Mouse (Mus musculus) limb, embryonic 14.5 days (tissue): ENCODE measurements around the gene Prkag2. TPM values are rescaled to one million over a fixed set of nuclear protein-coding genes. Genes with fewer than 3 reads are reported as not detected.

Source experiments
- ATAC-seq: fragments of 200-750 bp; cut with Nextera tagmentation; 2 replicates; pipeline ENCODE4 v1.8.0; 2017; ENCODE audit warnings: low read depth, moderate number of reproducible peaks, moderate TSS enrichment; ENCODE audit not compliant: low FRiP score
- DNase-seq: peaks from one replicate; pipeline ENCODE4 v3.0.0-alpha.2; 2015; ENCODE audit warnings: low spot score
- H3K27ac ChIP-seq: fragments of 300-500 bp; sonication (generic); replicated peaks from 2 replicates; pipeline ENCODE4 v1.5.1; 2014; ENCODE audit warnings: low read depth, mild to moderate bottlenecking, low read length, moderate library complexity, mixed read lengths
- H3K27me3 ChIP-seq: fragments of 300-500 bp; sonication (generic); 2 replicates; pipeline ENCODE4 v1.6.1; 2014; ENCODE audit warnings: low read length, mixed read lengths; ENCODE audit not compliant: control insufficient read depth, insufficient read depth
- H3K36me3 ChIP-seq: fragments of 300-500 bp; sonication (generic); 2 replicates; pipeline ENCODE4 v1.6.1; 2014; ENCODE audit warnings: mild to moderate bottlenecking, low read length, moderate library complexity, mixed read lengths; ENCODE audit not compliant: control insufficient read depth, insufficient read depth
- H3K4me1 ChIP-seq: fragments of 300-500 bp; sonication (generic); 2 replicates; pipeline ENCODE4 v1.6.1; 2014; ENCODE audit warnings: antibody characterized with exemption, low read length, mixed read lengths; ENCODE audit not compliant: control insufficient read depth, insufficient read depth
- H3K4me2 ChIP-seq: fragments of 300-500 bp; sonication (generic); replicated peaks from 2 replicates; pipeline ENCODE4 v1.6.1; 2014; ENCODE audit warnings: low read depth, mild to moderate bottlenecking, low read length, moderate library complexity; ENCODE audit not compliant: severe bottlenecking
- H3K4me3 ChIP-seq: fragments of 300-500 bp; sonication (generic); replicated peaks from 2 replicates; pipeline ENCODE4 v1.5.1; 2014; ENCODE audit warnings: low read length
- H3K9ac ChIP-seq: fragments of 300-500 bp; sonication (generic); 2 replicates; pipeline ENCODE4 v1.6.1; 2014; ENCODE audit warnings: mild to moderate bottlenecking, low read depth, low read length, moderate library complexity; ENCODE audit not compliant: severe bottlenecking
- H3K9me3 ChIP-seq: fragments of 300-500 bp; sonication (generic); 2 replicates; pipeline ENCODE4 v1.6.1; 2016; ENCODE audit warnings: low read length; ENCODE audit not compliant: control insufficient read depth
- POLR2A ChIP-seq: fragments of 200-500 bp; IDR thresholded peaks from 2 replicates; pipeline ENCODE4 v1.8.0; 2012; ENCODE audit warnings: inconsistent platforms, mild to moderate bottlenecking, moderate library complexity, borderline replicate concordance; ENCODE audit not compliant: insufficient read depth, insufficient read length; ENCODE audit errors: extremely low read depth
- WGBS: fragments of 180-500 bp; shearing (Covaris S2); extraction: QIAGEN DNeasy Blood & Tissue Kit; methylation state at CpG from one replicate; pipeline ENCODE4 v1.1.7; 2014; 5-methylcytosine and 5-hydroxymethylcytosine counted together
- polyA plus RNA-seq, 2 experiments: library from polyadenylated mRNA; depleted of rRNA in 1 of 2; stranded (reverse) in 1 of 2; unstranded in 1 of 2; fragments of >200 nt; fragmentation: Nextera tagmentation in 1 of 2; extraction: Ambion mirVana in 1 of 2; gene quantifications; 2 replicates each; pipeline versions ENCODE4 v1.2.1 to v1.2.3; 2012 to 2014

The Prkag2 gene
- polyA plus RNA-seq (2012; rRNA removed) (32.6 and 33.1 TPM in 2 replicates), polyA plus RNA-seq (2014; fragmentation: Nextera tagmentation; extraction: Ambion mirVana) (21.3 and 22.3 TPM in 2 replicates)

DNA sequence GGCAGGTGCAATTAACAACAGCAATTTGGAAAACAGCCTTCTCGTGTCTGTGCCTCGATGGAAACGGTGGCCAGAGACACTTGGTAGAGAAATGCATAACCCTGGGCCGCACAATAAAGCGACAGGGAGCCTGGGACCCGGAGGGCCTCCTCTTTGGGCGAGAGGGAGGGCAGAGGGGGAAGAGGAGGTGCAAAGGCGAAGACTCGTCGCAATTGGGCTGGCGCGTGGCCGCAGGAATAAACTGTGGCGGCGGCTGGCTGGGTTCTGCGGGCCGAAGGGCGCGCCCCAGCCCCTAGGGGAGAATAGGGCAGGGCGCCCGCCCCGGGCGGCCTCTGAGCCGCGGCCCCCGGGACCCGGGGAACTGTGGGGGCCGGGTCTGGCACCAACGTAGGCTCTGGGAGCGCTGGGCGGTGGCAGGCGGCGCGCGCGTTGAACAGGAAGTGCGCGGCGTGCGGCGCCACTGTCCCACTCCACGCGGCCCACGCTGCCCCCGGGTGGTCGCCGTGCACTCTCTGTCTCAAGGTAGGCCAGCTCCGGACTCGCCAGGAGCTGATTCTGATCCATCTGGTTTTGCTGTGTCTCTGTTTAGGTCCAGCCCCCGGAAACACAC is at the start of gene Prkag2:
Gene Prkag2, minus strand, starts transcription at position 127 of the 610 bp plus-strand sequence.
- ATAC-seq, result peak; percentile 51
- DNase-seq, result no peak
- WGBS, result 0% methylated on average over 22 of the region's 50 CpGs

DNA sequence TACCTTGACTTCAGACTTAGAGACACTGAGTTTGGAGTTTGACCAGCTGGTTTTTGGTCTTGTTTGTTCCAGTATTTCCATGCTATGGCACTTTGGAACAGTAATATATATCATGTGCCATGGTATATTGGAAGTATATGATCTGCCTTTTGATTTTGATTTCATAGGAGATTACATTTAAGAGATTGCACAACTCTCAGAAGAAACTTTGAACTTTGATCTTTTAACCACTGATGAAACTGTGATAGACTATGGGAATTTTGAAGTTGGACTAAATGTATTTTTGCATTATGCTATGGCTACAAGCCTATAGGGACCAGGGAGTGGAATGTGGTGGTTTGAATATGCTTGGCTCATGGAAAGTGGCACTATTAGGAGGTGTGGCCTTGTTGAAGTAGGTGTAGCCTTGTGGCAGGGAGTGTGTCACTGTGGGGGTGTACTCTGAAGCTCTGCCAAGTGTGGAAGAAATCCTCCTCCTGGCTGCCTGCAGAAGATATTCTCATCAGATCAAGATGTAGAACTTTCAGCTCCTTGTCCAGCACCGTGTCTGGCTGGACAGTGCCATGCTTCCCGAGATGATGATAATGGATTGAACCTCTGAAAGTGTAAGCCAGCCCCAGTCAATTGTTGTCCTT is 49.0 kb upstream of the Prkag2 start:
- Histone ChIP-seq H3K4me2 (no peak overlapping the region), H3K9me3 (no peaks in the 10 kb centered on the region), H3K27ac (no peak overlapping the region), H3K9ac (no peak overlapping the region), H3K27me3 (no peaks in the 10 kb centered on the region), H3K4me1 (no peaks in the 10 kb centered on the region), H3K36me3 (no peaks in the 10 kb centered on the region), H3K4me3 (no peak overlapping the region)
- no peak for TF ChIP-seq POLR2A
- ATAC-seq (no peak), DNase-seq (no peak)
- 71% methylated on average over 2 of the region's 2 CpGs for WGBS

More for the DNA sequence above, at the start of gene Prkag2:
- H3K27me3 ChIP-seq, result peaks cover 39% of the 10 kb centered on the region
- H3K4me3 ChIP-seq, result peak within 1 kb of the TSS; percentile 56
- H3K4me2 ChIP-seq, result peak within 1 kb of the TSS; percentile 100
- H3K9me3 ChIP-seq, result no peaks in the 10 kb centered on the region
- H3K9ac ChIP-seq, result peak within 1 kb of the TSS; percentile 60
- no peaks in the 10 kb centered on the region for H3K36me3 ChIP-seq
- no peak within 1 kb of the TSS for H3K27ac ChIP-seq
- peaks cover 8% of the 10 kb centered on the region for H3K4me1 ChIP-seq
- no peak for TF ChIP-seq POLR2A

DNA sequence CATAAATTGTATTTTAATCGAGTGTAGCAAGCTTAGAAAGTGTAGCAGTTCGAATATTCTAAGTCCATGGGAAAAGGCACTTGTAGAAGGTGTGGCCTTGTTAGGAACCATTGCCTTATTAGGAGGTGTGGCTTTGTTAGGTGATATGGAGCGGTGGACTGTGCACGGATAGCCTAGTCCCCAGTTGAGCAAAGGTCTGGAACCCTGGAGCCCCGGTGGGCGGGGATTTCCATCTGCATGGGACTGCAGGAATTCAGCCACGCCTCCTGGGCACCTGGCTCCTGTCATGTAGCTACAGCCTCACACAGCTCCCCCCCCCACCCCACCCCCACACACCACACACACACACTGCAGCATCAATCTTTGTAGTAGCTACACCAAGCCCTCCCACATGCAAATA is 46.3 kb upstream of the Prkag2 start:
- Histone ChIP-seq H3K4me1 (no peaks in the 10 kb centered on the region), H3K9me3 (no peaks in the 10 kb centered on the region), H3K27ac (no peak overlapping the region), H3K36me3 (no peaks in the 10 kb centered on the region), H3K4me3 (no peak overlapping the region), H3K27me3 (no peaks in the 10 kb centered on the region), H3K9ac (no peak overlapping the region), H3K4me2 (no peak overlapping the region)
- no peak for TF ChIP-seq POLR2A
- no peak for ATAC-seq
- no peak for DNase-seq
- 77% methylated on average over 7 of the region's 7 CpGs for WGBS

DNA sequence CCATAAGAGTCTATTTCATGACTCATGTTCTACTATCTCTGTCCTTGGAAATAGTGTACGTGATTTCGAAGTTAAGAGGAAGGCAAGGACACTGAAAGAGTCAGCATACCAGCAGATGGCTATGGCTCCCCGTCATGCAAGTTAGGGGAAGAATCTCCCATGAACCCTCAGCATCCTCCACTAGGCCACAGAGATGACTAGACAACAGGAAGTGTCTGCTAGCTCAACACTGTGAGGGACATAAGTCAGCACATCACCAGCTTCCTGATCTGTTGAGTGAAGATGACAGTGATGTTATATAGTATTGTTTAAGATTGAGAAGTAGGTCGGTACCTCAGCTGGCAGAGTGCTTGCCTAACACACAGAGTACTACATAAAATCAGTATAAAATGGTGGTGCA is 27.4 kb upstream of the Prkag2 start:
- H3K4me2 ChIP-seq, result no peak overlapping the region
- no peaks in the 10 kb centered on the region for H3K36me3 ChIP-seq
- no peak for DNase-seq
- H3K4me1 ChIP-seq, result no peaks in the 10 kb centered on the region
- WGBS, result 91% methylated on average over 4 of the region's 4 CpGs
- no peaks in the 10 kb centered on the region for H3K27me3 ChIP-seq
- H3K4me3 ChIP-seq, result no peak overlapping the region
- no peak for TF ChIP-seq POLR2A
- no peak overlapping the region for H3K9ac ChIP-seq
- no peak for ATAC-seq
- no peaks in the 10 kb centered on the region for H3K9me3 ChIP-seq
- H3K27ac ChIP-seq, result no peak overlapping the region

DNA sequence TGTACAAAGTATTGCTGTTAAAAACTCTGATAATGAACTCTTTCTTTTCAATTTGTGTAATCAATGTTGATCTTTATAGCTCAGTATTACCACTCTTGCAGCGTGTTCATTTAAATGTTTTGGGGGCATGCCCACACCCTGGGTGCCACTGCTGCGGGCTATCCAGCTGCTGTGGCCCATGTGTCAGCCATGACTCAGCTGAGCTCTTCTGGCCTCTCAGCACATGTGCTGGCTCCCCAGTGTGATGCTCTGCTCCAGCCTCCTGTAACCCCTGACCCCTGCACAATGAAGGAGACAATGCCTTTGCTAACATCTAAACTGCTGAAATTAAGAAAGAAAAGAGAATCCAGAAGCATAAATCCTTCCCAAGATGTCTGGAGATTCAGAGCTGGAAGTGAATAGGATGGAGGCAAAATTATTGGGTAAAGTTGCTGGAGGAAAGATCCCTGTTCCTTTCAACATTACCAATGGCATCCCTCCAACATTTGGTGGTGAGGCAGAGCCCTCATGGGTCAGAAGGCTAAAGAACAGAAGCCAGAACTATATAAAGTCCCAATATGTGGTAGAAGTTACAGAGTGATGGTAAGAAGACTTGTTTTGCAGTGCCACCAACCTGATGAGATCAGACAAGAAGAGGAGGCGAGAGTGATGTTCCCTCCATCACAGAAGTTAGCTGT is 25.6 kb upstream of the Prkag2 start:
- WGBS, result 87% methylated on average over 3 of the region's 3 CpGs
- no peak overlapping the region for H3K27ac ChIP-seq
- ATAC-seq, result no peak
- H3K27me3 ChIP-seq, result no peaks in the 10 kb centered on the region
- no peaks in the 10 kb centered on the region for H3K4me1 ChIP-seq
- H3K9ac ChIP-seq, result no peak overlapping the region
- DNase-seq, result no peak
- no peak overlapping the region for H3K4me2 ChIP-seq
- H3K36me3 ChIP-seq, result no peaks in the 10 kb centered on the region
- H3K9me3 ChIP-seq, result no peaks in the 10 kb centered on the region
- no peak overlapping the region for H3K4me3 ChIP-seq
- no peak for TF ChIP-seq POLR2A
